Comparison of ENCODE assay signal across 15 mouse cellular contexts in the genomic region with DNA sequence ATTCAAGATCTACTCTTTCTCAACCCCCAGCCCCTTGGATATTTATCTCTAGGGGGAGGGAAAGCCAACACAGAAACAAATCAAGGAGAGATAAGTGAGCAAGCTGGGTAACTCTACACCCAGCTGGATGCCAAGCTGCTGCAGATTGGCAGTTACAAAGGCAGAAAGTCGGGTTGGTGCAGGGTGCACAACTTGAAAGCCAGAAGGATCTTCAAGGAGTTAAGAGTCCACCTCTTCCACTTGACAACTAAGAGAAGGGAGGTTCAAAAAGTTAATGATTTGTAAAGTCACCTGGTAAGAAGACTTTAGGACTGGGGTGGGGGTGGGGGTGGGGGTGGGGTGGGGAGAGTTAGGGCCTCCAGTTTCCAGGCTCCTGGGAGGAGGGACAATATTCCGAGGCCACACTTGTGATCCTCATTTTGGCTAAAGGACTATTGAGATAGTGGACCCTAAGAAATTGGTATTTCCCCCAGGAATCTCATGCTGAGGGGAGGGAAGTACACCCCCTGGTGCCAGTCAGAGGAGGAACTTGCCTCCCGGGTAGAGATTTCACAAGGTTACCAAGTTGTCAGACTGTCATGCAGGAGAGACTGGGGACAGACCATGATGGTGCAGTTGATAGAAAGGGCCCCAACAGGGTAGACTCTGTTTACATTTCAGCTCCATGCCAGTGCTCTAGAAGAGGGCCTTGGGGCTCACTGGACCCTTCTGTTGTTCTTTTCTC.
DNase-seq lines count a peak whose midpoint lies in the region; ATAC-seq and TF ChIP-seq lines count a peak whose summit lies in the region.
"Had no signal": no experiment of that assay in that cellular context is flagged by ENCODE, and none has a peak within 500 bp of the region (broad histone marks: within the 10 kb centered on the region; RNA-seq: fewer than 3 reads in every experiment).

No protein-coding gene starts in this region.

- H3K27ac ChIP-seq in gastrocnemius, adult 2 months = peak overlapping the region; percentile 24; the same call in 1 of the 2 replicates
- peak overlapping the region; percentile 92; the same call in 1 of the 2 replicates for H3K27ac ChIP-seq in brown adipose tissue, adult 24 weeks (replicated peaks; ENCODE audit: low read depth, low read length)
- peak overlapping the region; percentile 86 for H3K27ac ChIP-seq in kidney, embryonic 15.5 days
- H3K27ac ChIP-seq: embryonic facial prominence, embryonic 10.5 days; forebrain, embryonic 12.5 days; hindbrain, embryonic 12.5 days; liver, embryonic 15.5 days; neural tube, embryonic 15.5 days had no signal

- H3K27me3 ChIP-seq in kidney, embryonic 15.5 days = no peaks in the 10 kb centered on the region
- H3K27me3 ChIP-seq: forebrain, embryonic 12.5 days; hindbrain, embryonic 12.5 days; liver, embryonic 15.5 days; neural tube, embryonic 15.5 days had no signal

- H3K4me1 ChIP-seq in brown adipose tissue, adult 24 weeks (ENCODE audit: control insufficient read depth, insufficient read depth, insufficient read length, low read length) = peaks cover 50% of the 10 kb centered on the region
- peaks cover 67% of the 10 kb centered on the region for H3K4me1 ChIP-seq in kidney, embryonic 15.5 days

- peak; percentile 82 for ATAC-seq in kidney, embryonic 15.5 days (replicated peaks; ENCODE audit: low FRiP score)

- no peaks in the 10 kb centered on the region for H3K9me3 ChIP-seq in kidney, embryonic 15.5 days (replicated peaks)
- H3K9me3 ChIP-seq: embryonic facial prominence, embryonic 10.5 days; forebrain, embryonic 12.5 days; hindbrain, embryonic 12.5 days; liver, embryonic 15.5 days; neural tube, embryonic 15.5 days had no signal

- WGBS in kidney, embryonic 15.5 days = 31% methylated on average over 3 of the region's 3 CpGs

- DNase-seq in gastrocnemius, adult 2 months = no peak
- DNase-seq in gastrocnemius, adult 8-10 months (ENCODE audit: low spot score in 2 of 2) = no peak
- peak; percentile 76 for DNase-seq in lung, postnatal 36 days
- DNase-seq in cerebellum, adult 9-11 months = no peak
- DNase-seq in B cell, adult 2 months = no peak
- no peak for DNase-seq in right cerebral cortex, postnatal 14 days
- DNase-seq: cerebellum, adult 2 months; heart, adult 11 months had no signal

- no peak overlapping the region for H3K9ac ChIP-seq in kidney, embryonic 15.5 days
- H3K9ac ChIP-seq: forebrain, embryonic 12.5 days; hindbrain, embryonic 12.5 days; liver, embryonic 15.5 days; neural tube, embryonic 15.5 days had no signal

- TF ChIP-seq CTCF in gastrocnemius, adult 2 months (IDR thresholded peaks at IDR 0.05) = no peak

- 0 out of 2 replicates have a peak overlapping the region, but pooled peaks have one; percentile 9 for H3K4me2 ChIP-seq in kidney, embryonic 15.5 days
- H3K4me2 ChIP-seq: forebrain, embryonic 12.5 days; hindbrain, embryonic 12.5 days; liver, embryonic 15.5 days; neural tube, embryonic 15.5 days had no signal

- H3K4me3 ChIP-seq in gastrocnemius, adult 2 months = no peak overlapping the region
- no peak overlapping the region for H3K4me3 ChIP-seq in brown adipose tissue, adult 24 weeks (ENCODE audit: insufficient read depth, low read depth, low read length)
- H3K4me3 ChIP-seq in kidney, embryonic 15.5 days (replicated peaks) = no peak overlapping the region
- H3K4me3 ChIP-seq: embryonic facial prominence, embryonic 10.5 days; forebrain, embryonic 12.5 days; hindbrain, embryonic 12.5 days; liver, embryonic 15.5 days; neural tube, embryonic 15.5 days had no signal

- intact Hi-C loops in gastrocnemius, adult 2 months (cut with DNase I) = loop anchor here (5.0 kb wide), 1 partner anchor 36 kb away; no protein-coding TSS in a partner anchor

- H3K36me3 ChIP-seq in kidney, embryonic 15.5 days = peaks cover 9% of the 10 kb centered on the region
- H3K36me3 ChIP-seq: hindbrain, embryonic 12.5 days; liver, embryonic 15.5 days; neural tube, embryonic 15.5 days had no signal

Comparison
In these comparisons a context has a peak if more than half of its experiments do, and no peak if none do; other contexts are left out.
1. H3K27ac ChIP-seq: peak in every context shown above with its lines; median percentile 92 in brown adipose tissue, adult 24 weeks; 86 in kidney, embryonic 15.5 days; 24 in gastrocnemius, adult 2 months.